Mouse (Mus musculus) cerebellum, adult 8-10 months (tissue): Measurements from ENCODE around the gene Timm29.

Experiments used
- DNase-seq: peaks from one replicate; pipeline ENCODE4 v3.0.0; 2022

Timm29 gene

DNA sequence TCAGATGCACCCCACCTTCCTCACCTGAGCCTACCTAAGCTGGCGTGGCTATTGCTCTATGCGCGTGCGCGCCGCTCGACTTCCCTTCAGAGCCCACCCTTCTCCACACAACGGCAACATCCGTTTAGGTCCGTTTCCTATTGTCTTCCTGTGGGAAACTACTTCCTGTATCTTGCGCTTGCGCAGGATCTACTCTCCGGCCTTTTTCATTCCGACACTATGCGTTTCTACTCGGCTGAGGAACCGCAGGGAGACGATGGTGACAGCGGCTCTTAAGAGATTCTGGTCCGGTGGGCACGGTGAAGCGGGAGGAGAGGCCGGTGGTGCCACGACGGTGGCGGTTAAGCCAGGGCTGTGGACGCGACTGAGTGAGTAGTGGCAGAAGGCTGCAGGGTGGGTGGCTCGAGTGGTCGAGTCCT is at the start of gene Timm29, which contains the start of gene Yipf2:
TSS of gene Timm29 (plus strand) at position 20 of the 419 bp plus-strand sequence.
TSS of gene Yipf2 (minus strand) at position 126 of the 419 bp plus-strand sequence.
- peak; percentile 92 for DNase-seq

DNA sequence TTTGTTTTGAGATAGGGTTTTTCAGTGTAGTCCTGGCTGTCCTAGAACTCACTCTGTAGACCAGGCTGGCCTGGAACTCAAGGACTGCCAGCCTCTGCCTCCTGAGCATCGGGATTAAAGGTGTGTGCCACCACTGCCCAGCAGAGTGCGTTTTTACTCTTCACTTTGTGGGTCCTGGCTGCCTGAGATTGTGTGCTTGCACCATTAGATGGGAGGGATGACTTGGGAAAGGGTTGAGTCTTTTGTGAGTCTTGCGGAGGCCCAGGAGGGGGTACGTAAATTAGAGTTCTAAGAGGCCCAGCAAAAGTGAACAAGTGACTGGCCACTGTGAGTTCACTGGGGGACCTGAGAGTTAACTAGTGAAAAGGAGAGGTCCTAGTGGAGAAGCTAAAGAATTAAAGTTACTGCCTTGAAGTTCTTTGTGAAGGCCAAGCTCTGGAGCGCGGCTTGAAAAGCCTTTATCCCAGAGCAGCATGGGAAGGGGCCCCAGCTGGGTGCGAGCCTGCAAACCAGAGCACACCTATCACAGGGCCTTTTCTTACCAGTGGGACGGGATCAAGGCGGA is 47.1 kb upstream of the Timm29 start:
- peak; percentile 30 for DNase-seq

DNA sequence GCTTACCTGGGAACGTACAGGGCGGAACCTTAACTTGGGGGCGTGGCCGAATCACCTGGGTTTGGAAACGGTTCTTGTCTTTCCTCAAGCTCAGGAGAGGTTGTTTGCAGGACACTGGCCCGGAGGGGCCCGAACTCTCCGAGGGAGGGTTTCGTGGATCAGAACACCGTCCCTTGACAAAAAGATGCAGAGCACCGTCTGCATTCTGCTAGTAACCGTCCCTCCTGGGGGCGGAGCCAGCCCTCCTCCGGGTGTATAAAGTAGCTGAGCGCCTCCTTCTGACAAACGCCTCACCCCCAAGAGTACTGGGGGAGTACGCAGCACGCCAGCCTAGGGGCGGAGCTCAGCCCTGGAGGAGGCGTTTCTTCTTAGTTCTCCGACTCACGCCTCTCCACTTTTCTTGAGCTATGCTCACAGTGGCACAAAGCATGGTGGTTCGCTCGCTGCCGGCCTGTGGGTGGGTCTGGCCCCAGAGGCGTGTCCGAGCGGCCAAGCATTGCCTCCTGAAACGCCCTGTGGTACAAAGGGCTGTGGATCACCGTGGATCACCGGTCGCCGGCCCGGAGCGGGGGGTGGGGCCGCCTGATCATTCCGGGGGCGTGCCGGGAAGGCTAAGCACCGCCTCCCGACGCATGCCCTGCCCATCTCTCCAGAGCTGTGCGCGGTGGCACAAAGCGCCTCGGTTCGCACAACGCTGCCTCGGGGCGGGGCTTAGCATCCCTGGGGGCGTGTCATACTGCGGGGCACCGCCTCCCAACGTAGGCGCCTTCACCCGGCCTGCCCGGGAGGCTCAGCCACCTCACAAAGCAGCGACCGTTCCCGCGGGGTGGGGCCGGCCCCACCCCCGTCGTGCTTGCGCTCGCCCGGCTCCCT is 46.4 kb upstream of the Timm29 start:
- peak; percentile 100 for DNase-seq

DNA sequence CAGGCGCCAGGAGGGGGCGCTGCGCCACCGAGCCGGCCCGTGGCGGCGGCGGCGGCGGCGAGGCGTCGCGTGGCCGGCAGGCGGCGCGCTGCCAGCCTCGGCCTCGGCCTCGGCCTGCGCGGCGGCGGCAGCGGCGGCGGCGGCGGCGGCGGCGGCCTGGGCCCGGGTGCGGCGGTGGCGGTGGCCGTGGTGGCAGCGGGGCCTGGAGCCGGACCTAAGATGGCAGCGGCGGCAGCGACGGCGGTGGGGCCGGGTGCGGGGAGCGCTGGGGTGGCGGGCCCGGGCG is 45.8 kb upstream of the Timm29 start, which contains the start of gene Carm1:
TSS of gene Carm1 (plus strand) at position 106 of the 286 bp plus-strand sequence.
- no peak for DNase-seq

DNA sequence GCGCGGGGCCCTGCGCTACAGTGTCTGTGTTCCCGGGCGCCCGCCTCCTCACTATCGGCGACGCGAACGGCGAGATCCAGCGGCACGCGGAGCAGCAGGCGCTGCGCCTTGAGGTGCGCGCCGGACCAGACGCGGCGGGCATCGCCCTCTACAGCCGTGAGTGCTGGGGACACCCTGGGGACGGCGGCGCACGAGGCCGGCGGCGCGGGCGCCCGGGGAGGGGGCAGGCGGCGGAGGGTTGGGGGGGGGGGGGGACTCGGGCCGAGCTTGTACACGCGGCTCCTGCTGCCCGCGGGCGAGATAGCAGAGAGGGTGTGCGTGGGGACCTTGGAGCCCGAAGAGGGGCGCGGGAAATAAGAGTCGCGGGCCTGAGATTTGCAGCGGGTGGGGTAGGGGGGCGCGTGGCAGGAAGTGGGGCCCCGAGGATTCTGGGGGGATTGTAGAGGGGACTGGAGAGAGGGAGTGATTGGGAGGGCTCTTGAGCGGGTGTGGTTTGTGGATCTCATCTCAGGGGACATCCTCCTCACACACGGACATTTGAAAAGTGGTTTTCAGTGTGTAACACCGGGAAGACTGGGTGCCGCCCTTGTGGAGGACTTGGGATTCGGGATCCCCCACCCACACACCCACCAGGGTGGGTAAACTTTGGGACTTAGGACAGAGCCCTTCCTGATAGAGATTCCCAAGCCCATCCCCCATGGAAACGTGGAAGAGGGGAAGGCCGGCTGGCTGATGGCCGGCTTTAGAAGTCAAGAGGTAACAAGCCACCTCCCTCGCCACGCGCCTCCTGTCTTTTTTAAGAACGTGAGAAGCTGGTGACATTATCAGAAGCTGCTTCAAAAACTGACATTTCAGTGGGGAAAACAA is 45.2 kb upstream of the Timm29 start:
- peak; percentile 51 for DNase-seq

DNA sequence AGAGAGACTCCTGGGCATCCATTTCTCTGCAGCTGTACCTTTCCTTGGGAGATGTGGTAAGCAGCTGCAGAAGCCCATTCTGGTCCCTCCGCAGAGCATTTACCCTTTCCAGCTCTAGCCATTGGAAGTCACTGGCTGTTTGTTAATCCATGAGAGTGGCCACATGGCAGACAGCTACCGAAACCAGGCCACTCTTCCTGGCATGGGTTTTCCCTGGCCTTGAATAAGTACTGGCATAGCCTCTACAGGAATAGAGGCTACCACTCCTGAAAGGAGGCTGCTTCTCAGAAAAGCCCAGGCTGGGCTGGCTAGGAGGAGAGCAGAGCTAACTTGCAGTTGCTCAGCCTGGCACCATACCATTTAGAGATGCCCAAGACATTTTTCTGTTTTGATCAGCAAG is 41.5 kb upstream of the Timm29 start:
- no peak for DNase-seq

DNA sequence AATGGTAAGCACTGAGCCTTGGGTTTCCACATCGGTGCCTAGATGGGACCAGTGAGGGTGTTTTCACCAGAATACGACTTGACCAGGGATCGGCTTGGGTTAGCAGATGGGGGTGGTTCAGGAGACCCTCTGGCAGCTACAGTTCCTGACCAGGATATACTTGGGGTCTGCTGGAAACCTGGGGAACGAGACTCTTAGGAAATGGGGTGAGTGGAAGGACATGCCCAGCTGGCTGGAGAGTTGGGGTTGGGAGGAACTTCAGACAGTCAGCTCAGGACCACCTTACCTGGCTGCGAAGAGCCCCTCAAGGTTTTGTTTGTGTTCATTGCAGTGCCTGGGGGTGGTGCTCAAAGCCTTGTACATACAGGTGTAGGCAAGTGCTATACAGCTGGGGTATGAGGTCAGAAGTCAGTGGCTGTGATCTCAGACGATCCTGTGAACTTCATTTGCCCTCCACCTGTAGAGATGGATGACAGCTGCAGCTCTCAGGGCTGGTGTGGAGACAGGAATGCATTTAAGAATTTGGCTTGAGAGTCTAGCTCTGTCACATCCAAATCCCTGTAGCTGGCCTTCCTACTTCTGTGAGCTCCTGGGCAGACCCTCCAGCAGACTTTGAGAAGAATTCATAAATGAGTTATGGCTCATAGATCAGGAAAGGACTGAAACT is 38.8 kb upstream of the Timm29 start:
- no peak for DNase-seq

DNA sequence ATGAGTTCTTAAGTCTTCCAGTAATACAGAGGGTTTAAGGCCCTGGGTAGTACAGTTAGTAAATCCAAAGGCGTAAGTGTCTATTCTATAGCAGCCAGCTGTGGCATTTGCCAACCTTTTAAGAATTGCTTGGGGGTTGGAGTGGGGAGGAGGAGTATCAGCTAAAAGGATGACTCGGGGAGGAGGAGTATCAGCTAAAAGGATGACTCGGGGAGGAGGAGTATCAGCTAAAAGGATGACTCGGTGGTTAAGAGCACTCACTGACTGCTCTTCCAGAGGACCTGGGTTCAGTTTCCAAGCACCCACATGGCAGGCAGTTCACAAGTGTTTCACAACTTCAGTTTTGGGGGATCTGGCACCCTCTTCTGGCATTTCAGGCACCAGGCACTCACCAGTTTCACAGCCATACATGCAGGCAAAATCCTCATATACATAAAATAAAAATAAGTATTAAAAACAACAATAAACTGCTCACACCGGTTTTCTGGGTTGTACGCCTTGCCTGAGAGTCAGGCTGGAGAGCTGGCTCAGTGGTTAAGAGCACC is 37.3 kb upstream of the Timm29 start:
- DNase-seq, result no peak

DNA sequence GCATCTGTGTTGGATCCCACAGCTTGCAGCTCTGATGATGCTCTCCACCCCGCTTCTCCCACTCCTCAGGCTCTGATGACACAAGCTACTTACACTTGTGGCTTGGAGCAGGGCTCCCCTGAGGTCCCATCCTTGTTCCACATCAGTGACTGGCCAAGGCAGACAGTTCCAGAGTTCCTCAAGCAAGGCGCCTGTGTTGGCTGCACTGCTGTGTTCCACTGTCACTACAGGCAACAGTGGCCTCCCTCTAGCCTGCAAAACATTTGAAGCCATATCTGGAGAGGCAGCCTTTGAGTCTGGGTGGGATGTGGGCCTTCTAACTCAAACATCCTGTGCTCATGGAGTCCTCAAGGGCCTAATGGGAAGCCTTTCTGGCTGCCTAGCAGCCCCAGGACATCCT is 35.5 kb upstream of the Timm29 start:
- DNase-seq, result no peak

DNA sequence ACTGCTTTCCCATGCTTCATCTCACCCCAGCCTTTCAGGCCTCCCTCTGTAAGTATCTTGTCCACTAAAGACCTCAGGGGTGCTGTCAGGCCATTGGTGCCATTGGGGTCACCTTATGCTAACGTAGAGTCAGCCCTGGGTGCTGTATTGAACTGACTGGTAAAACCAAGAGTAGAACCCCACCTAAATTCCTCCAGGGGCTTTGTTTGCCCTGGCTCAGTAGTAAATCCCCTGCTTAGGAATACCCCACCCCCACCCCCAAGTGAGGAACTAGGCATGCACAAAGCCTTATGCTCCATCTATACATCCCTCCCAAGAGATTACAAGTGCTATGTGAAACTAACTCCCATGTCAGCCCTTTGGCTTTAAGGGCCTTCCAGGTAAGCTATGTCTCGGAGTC is 35.0 kb upstream of the Timm29 start:
- DNase-seq, result no peak

DNA sequence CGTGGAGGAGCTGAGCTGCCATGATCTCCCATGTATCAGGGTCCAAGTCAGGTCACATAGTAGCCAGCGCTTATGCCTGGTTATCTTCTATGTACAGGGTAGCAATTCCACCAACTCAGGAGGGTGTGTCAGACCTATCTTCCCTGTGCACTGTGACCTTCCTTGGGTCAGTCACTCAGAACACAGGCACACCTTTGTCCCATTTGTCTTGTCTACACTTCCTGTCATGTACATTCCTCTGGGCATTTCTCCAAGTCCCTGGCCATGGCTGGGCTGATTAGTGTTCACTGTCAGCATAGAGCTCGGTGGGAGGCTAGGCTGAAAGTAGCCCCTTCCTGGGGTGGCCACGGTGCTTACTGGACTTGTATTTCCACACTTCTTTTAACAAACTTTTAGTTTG is 34.2 kb upstream of the Timm29 start:
- no peak for DNase-seq

DNA sequence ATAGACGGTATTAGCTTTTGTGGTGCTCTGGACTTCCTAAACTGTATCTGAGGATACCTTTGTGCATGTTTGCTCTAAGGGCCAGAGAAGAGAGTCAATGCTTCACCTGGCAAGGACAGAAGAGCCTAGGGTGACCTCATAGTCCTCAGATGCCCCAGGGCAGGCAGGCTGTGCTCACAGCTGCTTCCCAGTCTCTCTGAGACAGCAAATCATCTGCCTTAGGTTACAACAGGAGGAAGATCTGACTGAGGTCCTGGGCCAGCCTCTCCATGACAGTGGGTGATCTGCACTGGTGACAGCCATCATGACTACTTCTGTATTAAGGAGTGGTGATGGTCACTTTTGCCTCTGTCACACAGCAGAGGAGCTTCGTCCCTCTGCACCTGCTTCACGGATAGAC is 33.4 kb upstream of the Timm29 start:
- DNase-seq, result no peak

DNA sequence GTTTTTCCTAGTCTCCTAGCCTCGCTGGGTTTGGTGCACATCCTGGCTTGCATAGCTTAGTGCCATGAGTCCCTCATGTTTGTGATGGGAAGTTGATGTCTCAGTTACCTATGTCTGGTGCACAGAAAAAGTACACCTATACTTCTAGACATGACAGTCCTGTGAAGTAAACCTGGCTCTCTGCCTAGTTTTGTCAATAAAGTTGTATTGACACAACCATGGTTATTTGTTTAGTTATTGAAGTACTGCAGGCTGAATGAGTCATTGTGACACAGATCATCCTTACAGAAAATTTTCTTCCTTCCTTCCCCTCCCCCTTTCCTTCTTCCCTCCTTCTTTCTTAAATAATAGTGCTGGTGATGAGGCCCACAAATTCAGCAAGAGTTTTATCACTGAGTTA is 28.1 kb upstream of the Timm29 start:
- DNase-seq, result no peak

DNA sequence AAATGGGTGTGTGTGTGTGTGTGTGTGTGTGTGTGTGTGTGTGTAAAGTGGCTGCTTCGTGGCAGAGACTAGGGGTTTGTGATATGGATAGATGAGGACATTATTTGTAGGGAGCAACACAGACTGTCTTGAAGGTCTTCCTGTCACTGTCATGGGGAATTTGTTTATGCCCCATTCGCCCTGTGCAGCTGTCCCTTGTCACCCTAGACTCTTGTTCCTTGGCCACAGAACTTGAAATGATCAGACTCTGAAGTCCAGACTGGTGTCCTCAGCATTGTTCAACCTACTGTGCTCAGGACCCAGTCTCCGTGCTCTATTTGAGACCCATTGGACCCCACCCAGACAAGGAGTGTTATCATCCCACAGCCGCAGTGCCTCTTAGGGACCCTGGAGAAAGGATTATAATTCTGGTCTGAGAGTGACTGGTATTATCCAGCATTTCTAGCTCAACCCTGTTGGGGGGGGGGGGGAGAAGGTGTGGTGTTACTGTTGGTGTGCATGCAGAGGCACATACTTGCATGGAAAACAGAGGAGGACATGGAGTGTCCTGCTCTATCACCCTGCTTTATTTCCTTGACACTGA is 27.4 kb upstream of the Timm29 start:
- no peak for DNase-seq

DNA sequence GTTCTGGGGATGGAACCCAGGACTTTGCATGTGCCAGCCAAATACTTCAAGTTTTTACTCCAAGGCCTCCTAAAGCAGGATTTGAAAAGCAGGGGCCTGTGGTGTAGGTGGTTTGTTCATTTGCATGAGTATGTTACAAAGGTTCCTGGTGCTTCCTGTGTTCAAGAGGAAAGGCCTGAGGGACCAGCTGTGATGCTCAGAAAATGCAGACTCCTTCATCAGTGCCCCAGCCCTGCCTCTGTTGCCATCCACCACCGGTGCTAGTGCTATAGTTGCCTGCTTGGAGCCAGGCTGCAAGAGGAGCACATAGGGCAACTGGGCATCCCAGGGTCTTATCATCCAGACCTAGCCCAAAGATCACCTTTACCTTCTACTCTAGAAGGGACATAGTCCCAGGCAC is 26.0 kb upstream of the Timm29 start:
- DNase-seq, result no peak

DNA sequence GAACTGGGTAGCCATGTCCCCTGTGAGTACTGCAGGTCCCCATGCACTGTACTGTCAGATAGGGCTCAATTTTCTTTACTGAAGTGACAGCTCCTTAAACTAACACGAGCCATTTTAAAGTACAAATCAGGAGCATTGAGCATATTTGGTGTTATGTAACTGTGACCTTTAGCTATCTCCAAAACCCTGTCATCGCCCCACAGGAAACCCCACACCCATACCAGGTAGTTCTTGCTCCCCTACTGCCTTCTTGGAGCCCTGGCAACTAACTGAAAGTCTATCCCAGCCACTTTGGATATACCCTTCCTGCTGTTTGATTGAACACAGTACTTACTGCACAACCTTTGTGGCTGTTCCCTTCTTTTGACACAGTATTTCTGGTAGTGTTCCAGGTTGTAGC is 25.5 kb upstream of the Timm29 start:
- DNase-seq, result no peak

DNA sequence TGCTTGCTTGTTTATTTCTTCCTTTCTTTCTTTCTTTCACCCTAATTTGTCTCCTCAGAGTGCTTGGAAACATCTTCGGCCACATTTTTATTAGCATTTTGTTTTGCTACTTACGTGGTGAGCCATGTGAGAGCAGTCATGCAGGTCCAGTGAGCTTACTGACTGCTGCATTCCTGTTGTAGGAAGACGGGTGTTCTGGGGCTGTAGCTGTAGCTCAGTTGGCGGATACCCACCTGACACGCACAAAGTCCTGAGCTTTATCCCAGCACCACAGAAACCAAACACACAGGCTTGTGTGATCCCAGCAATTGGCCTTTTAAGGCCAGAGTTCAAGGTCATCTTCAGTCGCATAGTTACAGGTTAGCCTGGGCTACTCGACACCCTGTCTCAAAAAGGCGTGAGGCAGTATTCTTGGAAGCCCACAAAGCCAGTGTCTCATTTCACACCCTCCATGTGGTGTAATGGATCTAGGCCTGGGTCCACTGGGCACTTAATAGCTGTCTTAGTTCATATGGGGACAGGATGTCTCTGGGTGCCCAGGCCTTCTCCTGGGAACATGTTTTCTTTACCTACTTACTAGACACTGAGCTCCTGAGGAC is 23.8 kb upstream of the Timm29 start:
- no peak for DNase-seq

DNA sequence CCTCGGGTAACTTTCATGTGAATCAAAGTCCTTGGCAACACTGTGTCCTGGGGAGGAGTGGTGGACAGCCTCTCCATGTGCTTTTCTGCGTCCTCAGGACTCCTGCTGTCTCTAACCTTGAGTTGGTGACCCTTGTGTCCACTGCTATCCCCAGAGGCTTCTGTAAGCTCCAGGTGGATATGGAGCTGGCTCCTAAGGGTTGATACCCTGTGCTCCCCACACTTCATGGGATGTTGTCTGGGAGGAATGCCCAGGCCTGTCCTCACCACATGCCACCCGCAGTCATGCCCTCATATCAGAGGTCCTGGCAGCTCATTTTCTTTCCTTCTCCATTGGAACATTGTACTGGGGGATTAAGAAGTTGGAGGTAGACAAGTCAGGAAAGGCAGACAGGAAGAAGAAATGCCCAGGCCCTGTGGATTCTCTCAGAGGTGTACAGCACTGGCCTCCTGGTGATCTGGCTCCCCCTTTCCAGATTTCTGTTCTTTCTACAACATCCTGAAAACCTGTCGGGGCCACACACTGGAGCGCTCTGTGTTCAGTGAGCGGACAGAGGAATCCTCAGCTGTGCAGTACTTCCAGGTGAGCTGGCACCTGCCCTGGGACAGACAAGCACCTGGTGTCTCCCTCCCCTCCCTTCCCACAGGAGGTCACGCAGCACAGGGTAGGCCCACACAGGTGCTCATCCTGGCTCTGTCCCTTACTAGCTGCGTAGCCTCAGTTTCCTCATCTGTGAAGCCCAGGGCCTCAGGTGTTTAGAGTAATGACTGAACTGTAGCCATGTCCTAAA is 18.3 kb upstream of the Timm29 start:
- no peak for DNase-seq

DNA sequence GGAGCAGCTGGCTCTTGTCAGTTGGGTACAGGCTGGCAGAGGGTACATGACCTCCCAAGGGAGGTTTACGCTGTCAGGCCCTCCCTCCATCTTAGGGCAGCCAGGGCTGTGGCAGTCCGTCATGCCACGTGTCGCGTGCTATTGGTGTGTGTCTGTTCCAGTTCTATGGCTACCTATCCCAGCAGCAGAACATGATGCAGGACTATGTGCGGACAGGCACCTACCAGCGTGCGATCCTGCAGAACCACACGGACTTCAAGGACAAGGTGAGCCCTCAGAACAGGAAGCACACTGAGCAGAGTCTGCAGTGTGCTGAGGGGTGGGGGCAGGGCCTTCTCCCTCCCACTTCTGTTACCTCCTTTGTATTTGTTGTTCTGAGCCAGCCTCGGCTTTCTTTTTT is 17.3 kb upstream of the Timm29 start:
- DNase-seq, result no peak

DNA sequence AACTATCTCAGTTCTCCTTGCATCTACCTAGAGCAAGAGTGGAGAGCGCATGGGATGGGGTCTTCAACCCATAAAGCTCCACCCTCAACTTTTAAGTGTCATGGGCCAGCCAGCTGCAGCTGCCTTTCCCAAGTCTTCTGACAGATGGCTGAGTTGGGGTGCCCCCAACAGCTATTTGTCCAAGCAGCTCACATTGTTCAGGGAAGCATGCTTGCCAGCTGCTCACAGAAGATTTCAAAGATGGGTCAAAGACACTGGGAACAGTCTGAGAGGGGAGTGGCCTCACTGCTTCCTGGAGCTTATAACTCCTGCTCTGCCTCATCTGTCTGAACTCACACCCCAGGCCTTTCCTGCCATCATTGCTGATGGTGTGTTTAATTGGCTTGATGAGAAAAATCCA is 16.2 kb upstream of the Timm29 start:
- DNase-seq, result no peak

DNA sequence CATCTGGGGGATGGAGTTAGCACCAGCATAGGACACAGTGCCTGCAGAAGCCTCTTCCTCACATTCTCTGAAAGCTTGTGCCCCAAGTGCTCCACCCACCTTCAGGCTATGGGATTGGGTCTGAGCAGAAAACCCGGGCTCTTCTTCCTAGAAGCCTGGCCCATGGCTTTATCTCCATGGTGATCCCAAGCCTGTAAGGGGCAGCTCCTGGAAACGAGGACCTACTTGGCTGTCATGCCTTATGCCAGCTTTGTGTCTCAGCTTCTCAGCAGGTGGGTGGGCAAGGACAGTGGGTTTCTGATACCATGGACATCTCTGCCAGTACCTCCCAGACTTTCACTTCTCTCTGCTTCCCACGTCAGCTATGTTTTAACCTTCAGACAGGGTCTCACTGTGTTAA is 14.3 kb upstream of the Timm29 start:
- no peak for DNase-seq
